Mouse (Mus musculus) activated CD4-positive, CD25-positive, alpha-beta regulatory T cell, adult 4 months (primary cell): ENCODE results near the gene Marc2. TPM values are rescaled to one million over a fixed set of nuclear protein-coding genes. Genes with fewer than 3 reads are reported as not detected.

Experiments
- ATAC-seq: one replicate; pipeline ENCODE4 v1.8.0; 2017
- polyA plus RNA-seq, 2 experiments: library from polyadenylated mRNA; unstranded; fragments of 100-300 nt; shearing (Covaris generic); gene quantifications; one replicate each; pipeline ENCODE4 v1.2.1; 2017

The Marc2 gene
- 10 to 100 TPM; 31.5 to 33.8 TPM for polyA plus RNA-seq

DNA sequence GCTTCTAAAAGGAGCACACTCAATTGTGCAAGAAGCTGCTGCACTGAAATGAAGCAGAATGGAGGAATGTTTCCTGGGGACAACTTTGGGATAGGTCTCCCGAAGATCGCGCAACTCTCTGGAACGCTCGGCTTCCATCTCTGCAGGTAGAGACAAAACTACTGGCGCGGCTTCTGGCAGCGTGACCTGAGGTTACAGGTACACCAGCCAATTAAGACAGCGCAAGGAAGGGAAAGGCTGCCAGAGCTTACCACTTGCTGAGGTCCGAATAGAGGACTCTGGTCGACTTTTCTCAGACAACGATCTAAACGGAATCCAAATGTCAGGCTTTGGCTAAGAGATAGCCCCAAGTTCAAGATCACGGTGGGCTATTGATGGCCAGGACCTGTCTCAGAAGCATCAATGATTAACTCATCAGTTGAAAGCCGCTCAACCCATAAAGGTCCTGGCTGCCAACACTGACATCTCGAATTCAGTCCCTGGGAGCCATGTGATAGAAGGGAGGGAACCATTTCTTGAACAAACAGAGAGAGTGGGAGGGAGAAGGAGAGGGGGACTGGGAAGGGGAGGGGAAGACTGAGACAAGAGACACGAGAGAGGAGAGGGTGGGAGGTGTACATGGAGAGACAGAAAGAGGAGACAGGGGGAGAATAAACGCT lies at the start of gene Marc2:
Gene Marc2 (minus strand): TSS at position 360 of the 659 bp plus-strand sequence.
- no peak for ATAC-seq

DNA sequence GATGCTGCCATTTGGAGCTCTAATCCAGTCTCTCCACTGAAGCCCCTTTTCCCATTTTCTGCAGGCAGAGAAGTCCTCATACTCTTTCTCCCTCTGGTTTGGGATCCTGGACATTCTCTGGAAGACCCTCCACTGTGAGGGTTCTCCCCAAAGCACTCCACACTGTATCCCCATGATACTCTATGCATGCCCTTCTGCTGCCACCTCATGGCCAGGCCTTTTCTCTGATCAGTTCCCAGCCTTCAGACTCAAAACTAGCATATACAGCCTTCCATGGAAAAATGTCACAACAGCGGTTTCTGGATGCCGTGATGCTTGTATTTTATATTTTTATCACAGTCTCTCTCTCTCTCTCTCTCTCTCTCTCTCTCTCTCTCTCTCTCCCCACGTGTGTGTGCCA lies 45.7 kb upstream of the Marc2 start:
- no peak for ATAC-seq

DNA sequence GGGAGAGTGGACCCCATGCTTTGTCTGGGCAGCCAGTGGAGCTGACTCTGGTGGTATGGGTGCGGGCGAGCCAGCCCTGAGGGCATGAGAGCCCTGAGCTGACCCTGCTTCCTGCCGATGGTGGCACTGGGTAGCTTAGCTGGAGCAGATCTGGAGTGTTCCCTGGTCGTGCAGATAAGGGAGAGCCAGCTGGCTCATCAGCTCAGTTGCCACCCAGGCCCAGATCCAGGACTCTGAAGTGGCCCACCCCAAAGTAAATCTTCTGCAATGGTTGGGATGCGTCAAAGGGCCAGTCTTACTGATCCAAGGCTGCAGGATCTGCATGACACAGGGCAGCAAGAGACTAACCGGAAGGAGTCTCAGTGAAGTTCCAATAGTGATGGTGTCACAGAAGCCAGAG lies 43.2 kb upstream of the Marc2 start:
- ATAC-seq, result no peak

DNA sequence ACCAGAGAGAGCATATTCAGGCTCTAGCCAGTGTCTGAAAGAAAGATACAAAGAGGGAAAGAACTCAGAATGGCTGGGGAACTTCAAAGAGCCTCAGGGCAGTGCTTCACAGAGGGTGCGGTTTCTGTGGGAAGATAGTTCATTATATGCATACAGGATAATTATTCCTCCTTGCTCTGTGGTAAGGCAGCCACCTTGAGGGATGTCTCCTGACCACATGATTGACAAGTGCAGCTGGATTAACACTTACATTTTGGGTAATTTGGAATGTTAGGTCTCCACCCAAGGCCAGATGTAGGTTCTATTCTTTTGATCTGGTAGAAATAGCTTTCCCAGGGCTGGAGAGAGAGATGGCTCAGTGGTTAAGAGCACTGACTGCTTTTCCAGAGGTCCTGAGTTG lies 39.9 kb upstream of the Marc2 start:
- no peak for ATAC-seq

DNA sequence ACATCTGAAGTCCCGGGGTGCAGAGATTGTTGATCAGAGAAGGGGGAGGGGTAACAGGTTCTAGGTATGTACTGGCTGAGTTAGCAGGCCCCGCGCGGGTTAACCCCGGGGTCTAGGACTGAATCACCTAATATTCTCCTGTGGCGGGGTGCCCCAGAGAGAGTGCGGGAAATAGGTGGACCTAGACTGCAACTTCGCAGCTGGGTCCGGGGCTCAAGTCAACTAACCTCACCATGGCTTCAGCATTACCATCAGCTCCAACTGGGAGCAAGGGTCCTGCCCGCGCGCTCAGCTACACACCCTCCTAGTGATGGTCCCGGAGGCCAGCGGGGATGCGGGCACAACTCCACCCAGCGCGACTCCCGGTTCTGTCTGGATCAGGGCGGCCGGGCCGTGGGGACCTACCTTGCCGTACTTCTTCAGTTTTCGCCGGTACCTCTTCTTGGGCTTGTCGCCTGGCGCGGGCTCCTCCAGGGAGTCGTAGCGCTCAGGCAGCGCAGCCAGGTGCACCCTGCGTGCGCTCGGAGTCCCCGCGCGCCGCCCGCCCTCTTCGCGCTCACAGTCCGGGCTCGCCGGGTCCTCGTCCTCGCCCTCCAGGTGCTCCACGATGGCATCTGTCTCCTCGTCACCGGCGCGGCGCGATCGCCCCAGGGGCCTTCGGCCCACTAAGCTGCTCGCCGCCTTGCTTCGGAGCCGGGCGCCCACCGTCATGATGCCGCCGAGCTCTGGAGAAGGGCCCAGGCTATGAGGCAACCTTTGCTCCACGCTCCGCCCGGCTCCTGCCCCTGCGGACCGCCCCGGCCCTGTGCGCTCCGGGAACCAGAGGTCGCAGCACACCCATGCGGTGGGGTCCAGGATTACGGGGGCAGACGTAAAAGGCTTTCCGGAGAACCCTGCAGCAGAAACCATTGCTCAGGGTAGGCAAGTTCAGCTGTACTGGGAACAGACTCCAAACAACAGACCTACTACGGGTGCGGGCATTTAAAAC lies 36.3 kb upstream of the Marc2 start, which contains the start of gene C130074G19Rik:
Gene C130074G19Rik (minus strand): TSS at position 938 of the 988 bp plus-strand sequence.
- ATAC-seq, result no peak

DNA sequence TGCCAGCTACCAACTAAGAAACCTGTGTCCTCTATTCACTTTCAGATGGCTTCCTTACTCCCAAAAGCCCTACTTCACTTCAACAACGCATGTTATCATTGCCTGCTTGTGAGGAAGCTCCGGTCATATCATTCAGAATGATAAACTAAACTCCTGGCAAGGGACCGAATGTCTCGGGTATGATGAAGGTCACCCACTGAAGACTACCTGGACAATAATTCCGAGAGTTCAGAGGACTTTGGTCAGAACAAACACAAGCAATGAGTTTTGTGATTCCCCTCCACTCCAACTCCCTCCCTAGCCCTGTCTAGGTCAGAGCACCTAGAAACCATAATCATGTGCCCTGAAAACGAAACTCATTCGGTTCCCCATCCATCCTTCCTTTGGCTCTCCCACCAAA lies 35.6 kb upstream of the Marc2 start:
- no peak for ATAC-seq

DNA sequence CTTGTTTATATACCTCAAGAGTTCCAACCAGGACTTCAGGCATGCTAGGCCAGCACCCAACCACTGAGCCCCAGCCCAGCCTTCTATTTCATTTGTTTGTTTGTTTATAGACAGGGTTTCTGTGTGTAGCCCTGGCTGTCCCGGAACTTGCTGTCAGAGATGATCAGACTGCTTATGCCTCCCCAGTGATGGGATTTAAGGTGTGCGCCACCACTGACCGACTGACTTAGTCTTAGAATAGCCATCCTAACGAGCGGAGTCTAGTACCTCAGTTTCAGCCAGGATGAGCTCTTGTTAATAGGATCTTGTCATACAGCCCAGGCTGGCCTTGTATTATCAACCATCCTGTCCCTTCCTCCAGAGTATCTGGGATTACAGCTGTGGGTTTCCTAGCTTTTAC lies 35.0 kb upstream of the Marc2 start:
- ATAC-seq, result no peak

DNA sequence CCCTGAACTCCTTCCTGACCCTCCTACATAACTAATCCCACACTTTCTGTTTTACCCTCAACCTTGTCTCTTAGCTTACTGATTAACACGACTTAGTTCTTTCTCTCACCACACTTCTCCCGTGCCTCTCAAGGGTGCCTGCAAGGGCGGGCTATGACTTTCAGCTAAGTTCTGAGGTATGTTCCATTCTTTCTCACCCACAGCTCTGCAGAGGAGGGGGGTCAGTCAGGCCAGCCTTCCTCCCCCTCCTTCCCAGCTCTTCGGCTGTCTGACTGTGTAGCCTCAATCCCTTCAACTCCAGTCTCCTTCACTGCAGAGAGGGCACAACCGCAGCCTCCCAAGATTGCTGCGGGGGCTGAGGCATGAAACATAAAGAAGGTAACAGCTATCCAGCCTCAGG lies 32.6 kb upstream of the Marc2 start:
- ATAC-seq, result no peak

DNA sequence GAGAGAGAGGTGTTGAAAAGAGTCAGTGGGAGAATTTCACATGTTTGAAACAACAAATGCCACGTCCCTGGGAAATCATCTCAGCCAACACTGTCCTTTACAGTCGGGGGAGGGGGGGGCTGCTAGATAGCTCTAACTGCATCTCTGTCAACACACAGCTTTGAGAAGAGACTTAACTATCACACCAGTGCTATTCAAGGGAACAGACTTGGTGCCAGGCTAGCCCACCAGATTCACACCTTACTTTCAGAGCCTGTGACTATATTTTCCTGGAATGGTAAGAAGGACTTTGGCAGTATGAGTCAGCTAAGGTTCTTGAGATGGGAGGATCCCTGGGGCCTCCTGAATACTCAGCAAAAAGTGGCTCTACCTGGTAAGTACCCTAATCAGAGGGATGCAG lies 31.1 kb upstream of the Marc2 start:
- no peak for ATAC-seq

DNA sequence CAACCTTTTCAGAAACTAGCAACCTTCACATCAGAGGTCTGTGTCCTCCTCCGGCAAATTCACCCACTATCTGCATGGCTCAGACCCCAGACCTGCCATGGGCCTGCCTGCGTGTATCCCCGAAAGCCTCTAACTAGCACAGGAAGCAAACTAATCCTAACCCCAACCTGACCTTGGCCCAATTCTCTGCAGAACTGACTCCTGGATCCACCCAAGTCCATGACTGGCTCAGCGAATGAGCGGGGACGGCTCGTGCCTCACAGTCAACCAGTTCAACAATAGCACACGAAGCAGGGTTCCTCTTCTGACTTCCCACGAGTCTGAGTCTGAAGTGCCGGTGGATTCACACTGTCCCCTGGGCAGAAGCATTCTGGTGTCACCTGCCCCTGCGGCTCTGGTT lies 27.7 kb upstream of the Marc2 start:
- no peak for ATAC-seq

DNA sequence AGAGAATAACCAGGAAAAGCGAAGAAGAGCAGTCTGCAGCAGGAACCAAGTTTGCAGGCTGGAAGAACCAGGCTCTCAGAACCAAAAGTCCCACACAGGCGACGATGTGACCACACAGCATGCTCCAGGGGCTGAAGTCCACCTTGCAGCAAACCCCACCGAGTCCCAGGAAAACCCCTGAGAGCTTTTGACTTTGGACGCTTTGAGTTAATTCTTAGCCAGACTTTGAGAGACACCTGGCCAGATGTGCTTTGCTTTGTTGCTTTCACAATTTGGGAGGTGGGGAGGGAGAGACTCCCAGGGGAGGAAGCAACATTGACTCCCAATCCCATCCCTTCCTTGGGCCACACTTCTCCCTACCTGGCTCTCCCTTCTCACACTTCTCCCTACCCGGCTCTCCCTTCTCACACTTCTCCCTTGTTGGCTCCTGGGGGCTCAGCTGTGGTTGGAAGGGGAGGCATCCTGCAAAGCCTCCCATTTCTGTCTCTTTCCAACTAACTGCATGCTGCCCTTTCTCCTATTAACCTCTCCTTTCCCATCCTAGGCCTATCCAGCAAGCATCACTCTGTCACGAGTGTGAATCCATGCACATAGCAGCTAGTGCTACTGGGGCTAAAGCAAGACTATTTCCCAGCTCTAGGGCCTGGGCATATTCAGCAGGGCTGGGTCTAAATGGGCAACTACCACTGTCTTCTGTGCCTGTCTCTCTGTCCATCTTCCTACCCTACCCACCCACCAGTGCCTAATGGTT lies 26.0 kb upstream of the Marc2 start:
- ATAC-seq, result no peak

DNA sequence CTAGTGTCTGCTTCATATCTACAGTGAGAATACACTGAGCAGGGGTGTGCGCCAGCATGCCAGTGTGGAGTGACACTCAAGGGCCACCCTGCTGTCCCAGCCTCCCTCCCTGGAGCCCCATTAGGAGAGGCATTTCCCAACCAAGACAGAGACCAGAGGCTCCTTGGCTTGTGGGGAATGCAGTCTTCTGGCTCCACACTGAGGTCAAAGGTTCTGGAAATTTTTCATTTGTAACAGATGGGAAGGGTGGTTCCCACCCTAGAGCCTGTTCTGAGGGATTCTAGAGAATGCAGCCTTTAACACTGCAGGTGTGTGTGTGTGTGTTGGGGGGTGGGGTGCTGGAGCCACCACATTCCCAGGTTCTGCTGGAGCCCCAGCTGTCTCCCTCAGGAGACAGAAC lies 25.3 kb upstream of the Marc2 start:
- no peak for ATAC-seq

DNA sequence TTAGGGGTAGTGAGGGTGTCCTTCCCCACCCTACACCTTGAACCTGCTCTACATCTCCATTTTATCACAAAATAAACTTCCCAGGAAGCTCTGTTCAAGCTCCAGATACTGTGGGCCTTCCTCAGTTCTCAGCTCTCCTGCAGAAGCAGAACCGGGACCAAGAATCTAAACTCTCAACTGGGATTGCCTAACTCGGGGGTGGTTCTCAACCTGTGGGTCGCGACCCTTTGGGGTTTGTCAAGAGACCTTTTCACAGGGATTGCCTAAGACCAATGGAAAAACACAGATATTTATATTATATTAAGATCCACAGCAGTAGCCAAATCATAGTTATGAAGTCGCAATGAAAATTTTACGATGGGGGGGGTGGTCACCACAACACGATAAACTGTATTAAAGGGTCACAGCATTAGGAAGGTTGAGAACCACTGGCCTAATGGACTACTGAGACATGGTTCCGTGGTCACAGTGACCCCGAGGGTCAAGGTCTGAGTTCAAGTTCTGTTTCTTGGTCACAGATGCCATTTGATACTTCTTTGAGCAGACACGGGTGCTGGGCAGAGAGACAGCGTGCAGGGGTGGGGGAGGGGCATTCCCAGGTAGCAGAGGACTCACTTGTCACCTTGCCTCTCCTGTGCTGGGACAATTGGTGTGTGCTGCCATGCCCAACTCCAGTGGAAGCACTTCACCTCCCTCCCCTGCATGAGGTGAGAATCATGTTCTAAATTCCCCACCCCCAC lies 24.6 kb upstream of the Marc2 start:
- ATAC-seq, result no peak

DNA sequence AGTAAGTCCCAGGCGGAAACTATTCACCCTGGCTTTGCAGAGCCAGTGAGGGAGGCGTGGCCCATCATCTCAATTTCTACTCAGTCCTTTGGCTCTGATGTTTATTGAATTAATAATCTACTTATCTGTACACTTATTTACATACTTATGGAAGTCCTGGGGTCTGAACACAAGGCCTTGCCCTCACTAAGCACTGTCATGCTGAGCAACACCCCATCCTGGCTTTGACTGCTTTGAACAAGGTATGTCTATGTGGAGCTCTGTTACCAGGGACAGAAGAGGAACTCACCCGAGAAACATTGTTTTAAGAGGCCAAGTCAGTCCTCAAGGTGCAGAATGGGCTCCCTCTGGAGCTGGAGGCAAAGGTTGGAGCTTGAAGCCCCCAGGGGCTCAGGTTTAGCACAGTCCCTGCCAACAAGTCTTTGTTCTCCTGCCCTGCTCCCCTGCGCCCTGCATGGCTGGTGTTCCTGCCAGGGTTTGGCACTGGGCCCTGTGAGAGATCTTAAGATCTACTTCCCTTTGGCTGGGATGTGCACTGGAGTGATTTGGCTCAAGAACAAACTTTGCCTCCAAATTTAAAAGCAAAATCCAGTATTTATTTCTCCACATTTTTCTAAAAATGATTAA lies 23.8 kb upstream of the Marc2 start:
- ATAC-seq, result no peak

DNA sequence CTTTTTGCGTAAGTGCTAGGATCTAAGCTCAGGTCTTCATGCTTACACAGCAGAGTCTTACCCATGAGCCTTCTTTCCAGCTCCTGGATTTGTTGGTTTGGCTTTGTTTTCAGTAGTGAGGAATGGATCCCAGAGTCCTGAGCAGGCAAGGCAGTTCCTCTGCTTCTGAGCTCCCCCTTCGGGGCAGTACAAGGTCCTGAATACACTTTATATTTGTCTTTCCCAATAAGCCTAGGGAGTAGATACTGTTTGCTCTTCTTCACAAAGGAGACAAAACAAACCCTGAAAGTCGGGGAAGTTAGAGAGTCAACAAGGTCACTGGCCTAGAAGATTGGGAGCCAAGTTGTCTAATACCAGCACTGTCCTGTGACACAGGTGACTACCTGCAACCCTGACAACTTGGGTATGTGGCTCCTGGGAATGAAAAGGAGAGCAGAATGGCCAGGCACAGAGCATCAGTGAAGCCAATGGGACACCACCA lies 21.4 kb upstream of the Marc2 start:
- ATAC-seq, result no peak

DNA sequence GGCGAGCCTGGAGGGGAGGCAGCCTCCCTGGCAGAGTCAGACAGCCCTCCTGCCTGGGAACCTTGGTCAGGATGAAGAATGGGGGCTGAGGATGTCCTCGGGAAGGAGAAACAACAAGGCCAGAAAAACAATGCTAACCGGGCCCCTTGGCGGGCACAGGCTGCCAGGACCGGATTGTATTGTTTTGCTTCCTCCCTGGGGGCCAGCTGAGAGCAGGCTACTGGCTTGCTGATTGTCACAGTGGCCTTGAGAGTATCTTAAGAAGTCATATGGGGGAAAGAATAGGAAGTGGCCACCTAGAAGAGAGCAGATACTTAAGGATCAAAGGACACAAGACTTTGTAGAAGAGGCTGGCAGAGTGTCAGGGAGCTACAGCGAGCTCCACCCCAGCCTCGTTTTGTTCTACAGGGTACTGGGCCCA lies 18.1 kb upstream of the Marc2 start:
- ATAC-seq, result no peak

DNA sequence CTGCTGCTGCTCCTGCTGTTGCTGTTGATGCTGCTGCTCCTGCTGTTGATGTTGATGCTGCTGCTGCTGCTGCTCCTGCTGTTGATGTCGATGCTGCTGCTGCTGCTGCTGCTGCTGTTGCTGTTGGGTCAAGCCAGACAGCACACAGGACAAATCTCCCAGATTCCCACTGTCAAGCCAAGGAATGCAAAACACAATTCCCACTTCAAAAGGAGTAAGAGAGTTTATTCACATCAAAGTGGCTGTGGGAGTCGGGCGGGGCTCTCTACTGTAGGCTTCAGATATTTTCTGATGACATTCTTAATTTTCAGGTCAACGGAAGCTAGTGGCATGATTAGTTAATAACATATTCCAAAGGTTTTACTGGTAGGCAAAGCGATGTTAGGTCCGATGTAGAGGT lies 16.4 kb upstream of the Marc2 start:
- ATAC-seq, result no peak

DNA sequence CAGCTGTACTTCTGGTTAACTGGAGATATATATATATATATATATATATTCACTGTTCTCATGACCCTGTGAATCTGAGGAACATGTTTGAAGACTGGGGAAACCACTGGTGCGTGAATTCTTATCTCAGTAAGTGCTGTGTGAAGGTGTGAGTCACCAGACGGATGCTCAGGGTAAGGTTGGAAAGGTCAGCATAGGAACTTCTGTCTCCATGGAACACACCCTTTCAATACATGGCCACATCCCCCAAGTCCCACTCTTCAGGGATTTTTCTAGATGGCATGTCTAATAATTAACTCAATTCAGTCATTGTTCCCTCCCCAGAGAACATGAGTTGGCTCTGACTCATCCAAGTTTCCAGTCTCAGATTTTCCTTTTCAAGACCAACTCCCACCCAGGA lies 15.3 kb upstream of the Marc2 start:
- ATAC-seq, result no peak

DNA sequence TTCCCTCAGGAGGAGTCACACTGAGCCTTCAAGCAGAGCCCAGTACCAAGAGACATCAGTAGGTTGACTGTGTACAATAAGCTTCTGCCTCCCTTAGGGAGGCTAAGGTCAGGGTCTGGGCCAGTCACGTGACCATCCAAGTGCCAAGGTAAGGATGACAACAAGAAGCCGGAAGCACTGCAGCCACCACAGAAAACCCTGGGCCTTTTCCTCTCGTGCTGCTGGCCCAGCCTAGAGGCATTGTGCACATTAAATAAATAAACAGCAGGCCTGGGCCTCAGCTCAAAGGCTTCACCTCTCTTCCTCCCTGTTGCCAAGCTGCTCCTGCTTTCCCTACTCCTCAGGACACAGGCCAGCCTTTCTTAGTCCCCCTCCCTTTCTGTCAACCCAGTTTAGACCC lies 14.0 kb upstream of the Marc2 start:
- ATAC-seq, result no peak

DNA sequence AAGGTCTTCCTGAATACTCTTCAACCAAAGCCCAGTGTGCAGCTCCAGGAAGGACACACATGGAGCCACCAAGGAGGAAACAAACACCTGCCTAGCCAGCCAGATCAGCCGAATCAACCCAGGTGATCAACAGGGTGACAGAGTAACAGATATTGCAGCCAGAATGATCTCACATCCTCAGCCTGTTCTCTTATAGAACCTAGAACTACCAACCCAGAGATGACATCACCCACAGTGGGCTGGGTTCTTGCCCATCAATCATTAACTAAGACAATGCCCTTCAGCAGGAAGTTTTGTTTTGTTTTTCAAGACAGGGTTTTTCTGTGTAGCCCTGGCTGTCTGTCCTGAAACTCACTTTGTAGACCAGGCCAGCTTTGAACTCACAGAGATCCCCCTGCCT lies 12.0 kb upstream of the Marc2 start:
- no peak for ATAC-seq

DNA sequence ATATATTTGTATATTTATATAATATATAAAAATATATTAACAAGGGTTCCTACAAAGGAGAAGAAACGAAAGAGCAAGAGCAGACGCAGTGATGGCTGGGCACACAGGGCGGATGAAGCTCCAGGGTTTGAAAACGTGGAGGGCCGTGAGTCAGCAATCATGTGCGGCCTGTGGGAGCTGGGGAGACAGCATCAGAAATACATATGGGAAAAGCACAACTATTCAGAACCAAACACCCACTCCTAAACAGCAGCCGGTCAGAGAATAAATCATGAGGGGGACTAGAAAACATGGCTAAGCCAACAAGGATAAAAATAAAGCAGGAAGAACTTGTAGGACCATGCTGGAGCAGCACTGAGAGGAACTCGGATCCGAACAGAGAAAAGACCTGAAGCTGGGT lies 11.0 kb upstream of the Marc2 start:
- no peak for ATAC-seq

DNA sequence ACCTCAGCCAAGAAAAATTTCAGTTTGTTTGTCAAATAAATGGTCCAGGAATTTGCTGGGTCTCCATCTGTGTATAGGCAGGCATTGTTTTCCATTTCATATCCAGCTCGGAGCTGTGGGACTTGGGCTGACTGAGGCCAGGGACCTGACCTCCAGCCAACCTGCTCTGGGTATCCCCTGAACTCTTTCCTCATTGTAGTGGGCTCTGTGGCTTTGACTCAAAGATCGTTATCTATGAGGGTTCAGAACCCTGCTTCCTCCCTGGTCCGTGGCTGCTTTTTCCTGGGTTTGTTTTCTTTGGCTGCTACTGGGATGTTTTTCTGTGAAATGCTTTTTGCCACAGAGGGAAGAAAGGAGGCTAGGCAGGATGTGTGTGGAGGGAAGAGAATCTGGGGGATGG lies 7.7 kb upstream of the Marc2 start:
- peak; percentile 14 for ATAC-seq
